Comparison of ENCODE assay signal across 18 mouse cellular contexts in the genomic region with DNA sequence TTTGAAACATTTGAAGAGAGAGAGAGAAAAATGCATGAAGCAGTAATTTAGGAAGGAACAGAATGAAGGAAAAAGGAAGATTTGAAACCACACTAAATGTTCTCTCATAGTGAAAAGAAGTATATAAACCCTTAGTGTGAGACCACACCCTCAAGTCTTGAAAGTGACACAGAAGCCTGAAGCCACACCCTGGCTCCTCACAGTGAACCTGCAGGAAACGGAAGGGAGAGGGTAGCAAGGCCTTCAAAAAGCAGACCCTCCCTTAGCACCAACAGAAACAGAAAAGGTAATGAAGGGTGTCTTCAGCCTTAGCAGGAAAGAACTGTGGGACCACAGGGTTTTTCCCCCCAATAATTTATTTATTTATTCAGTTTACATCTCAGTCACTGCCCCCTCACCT.
A peak's percentile ranks its signal among the peaks of the same experiment; 100 is the strongest.
DNase-seq lines count a peak whose midpoint lies in the region; ATAC-seq and TF ChIP-seq lines count a peak whose summit lies in the region.
"Had no signal": no experiment of that assay in that cellular context is flagged by ENCODE, and none has a peak within 500 bp of the region (broad histone marks: within the 10 kb centered on the region; RNA-seq: fewer than 3 reads in every experiment).

No protein-coding gene starts in this region.

- no peaks in the 10 kb centered on the region for H3K36me3 ChIP-seq in thymus, adult 2 months (ENCODE audit: control insufficient read depth, insufficient read depth, low read length)
- H3K36me3 ChIP-seq in kidney, embryonic 15.5 days = no peaks in the 10 kb centered on the region
- H3K36me3 ChIP-seq: intestine, embryonic 15.5 days; midbrain, embryonic 10.5 days; neural tube, embryonic 12.5 days had no signal

- no peak for TF ChIP-seq POLR2A in thymus, adult 2 months (IDR thresholded peaks at IDR 0.05; ENCODE audit: control insufficient read depth, extremely low read depth, insufficient read depth, low read length, poor library complexity)

- H3K9ac ChIP-seq in kidney, embryonic 15.5 days = no peak overlapping the region
- H3K9ac ChIP-seq: forebrain, postnatal 0 days; intestine, embryonic 15.5 days; neural tube, embryonic 12.5 days had no signal

- H3K9me3 ChIP-seq in kidney, embryonic 15.5 days (replicated peaks) = no peaks in the 10 kb centered on the region
- H3K9me3 ChIP-seq: intestine, embryonic 15.5 days; midbrain, embryonic 10.5 days; neural tube, embryonic 12.5 days had no signal

- no peak overlapping the region for H3K4me2 ChIP-seq in kidney, embryonic 15.5 days
- H3K4me2 ChIP-seq: intestine, embryonic 15.5 days; liver, embryonic 11.5 days; neural tube, embryonic 12.5 days had no signal

- peak; percentile 88 for ATAC-seq in inflammation-experienced regulatory T-cells, adult 6 months
- no peak for ATAC-seq in kidney, embryonic 15.5 days (replicated peaks; ENCODE audit: low FRiP score)
- ATAC-seq: forebrain, postnatal 0 days had no signal

- H3K27ac ChIP-seq in thymus, adult 2 months (ENCODE audit: control insufficient read depth, insufficient read depth, low read length) = no peak overlapping the region
- H3K27ac ChIP-seq in kidney, embryonic 15.5 days = no peak overlapping the region
- H3K27ac ChIP-seq: gastrocnemius, adult 2 months; intestine, embryonic 15.5 days; kidney, postnatal 0 days; midbrain, embryonic 10.5 days; neural tube, embryonic 12.5 days had no signal

- TF ChIP-seq CTCF in thymus, adult 2 months (IDR thresholded peaks at IDR 0.05; ENCODE audit: borderline replicate concordance, control insufficient read depth, extremely low read depth, insufficient read depth, low read length, poor library complexity) = no peak

- no peak overlapping the region for H3K4me3 ChIP-seq in thymus, adult 2 months (ENCODE audit: control insufficient read depth, insufficient read depth, low read length)
- H3K4me3 ChIP-seq in kidney, embryonic 15.5 days (replicated peaks) = no peak overlapping the region
- H3K4me3 ChIP-seq: gastrocnemius, adult 2 months; intestine, embryonic 15.5 days; midbrain, embryonic 10.5 days; neural tube, embryonic 12.5 days had no signal

- H3K4me1 ChIP-seq in thymus, adult 2 months (replicated peaks; ENCODE audit: control insufficient read depth, insufficient read depth, low read length) = no peaks in the 10 kb centered on the region
- H3K4me1 ChIP-seq in kidney, embryonic 15.5 days = no peaks in the 10 kb centered on the region
- H3K4me1 ChIP-seq: intestine, embryonic 15.5 days; midbrain, embryonic 10.5 days; neural tube, embryonic 12.5 days had no signal

- 27% methylated on average over 1 of the region's 1 CpGs for WGBS in thymus, adult 2 months
- whole genome bisulfite sequencing in kidney, embryonic 15.5 days = 72% methylated on average over 1 of the region's 1 CpGs

- no peaks in the 10 kb centered on the region for H3K27me3 ChIP-seq in thymus, adult 2 months (ENCODE audit: control insufficient read depth, insufficient read depth, low read length)
- H3K27me3 ChIP-seq in kidney, embryonic 15.5 days = no peaks in the 10 kb centered on the region
- H3K27me3 ChIP-seq: intestine, embryonic 15.5 days; neural tube, embryonic 12.5 days had no signal

- DNase-seq in thymus, adult 2 months = peak; percentile 8
- DNase-seq in thymus, postnatal 10 days (ENCODE audit: low spot score in 2 of 2) = no peak
- DNase-seq in R1 (ENCODE audit: low read depth, low spot score) = peak; percentile 49
- no peak for DNase-seq in right cerebral cortex, postnatal 10 days (ENCODE audit: low spot score in 2 of 2)
- DNase-seq in heart, postnatal 4 days = no peak
- DNase-seq: adrenal gland, postnatal 36 days; cerebellum, adult 8-10 months; forebrain, postnatal 0 days; gastrocnemius, adult 2 months; left cerebral cortex, postnatal 4 days; lung, postnatal 10 days had no signal

Comparison
In these comparisons a context has a peak if more than half of its experiments do, and no peak if none do; other contexts are left out.
1. DNase-seq: peak in thymus, adult 2 months (single experiment) and R1 (single experiment); none in thymus, postnatal 10 days (0 of 2), right cerebral cortex, postnatal 10 days (0 of 2) and heart, postnatal 4 days (single experiment).